Mouse (Mus musculus) G1E (cell line): ENCODE results near the gene Dydc2. TPM values are rescaled to one million over a fixed set of nuclear protein-coding genes. Genes with fewer than 3 reads are reported as not detected.

ENCODE experiments used
- ATAC-seq: 2 replicates; pipeline ENCODE4 v1.8.0; 2016; ENCODE audit warnings: mild to moderate bottlenecking; ENCODE audit not compliant: insufficient number of reproducible peaks, poor library complexity, low FRiP score, severe bottlenecking; ENCODE audit errors: extremely low read depth
- DNase-seq: peaks from one replicate; pipeline ENCODE4 v3.0.0; 2012; ENCODE audit warnings: low spot score
- H3K27me3 ChIP-seq: 2 replicates; pipeline ENCODE4 v1.6.1; 2012; ENCODE audit warnings: mild to moderate bottlenecking, low read length, inconsistent platforms; ENCODE audit not compliant: insufficient read depth
- H3K36me3 ChIP-seq: replicated peaks from 2 replicates; pipeline ENCODE3; 2012; ENCODE audit warnings: mild to moderate bottlenecking, inconsistent platforms
- H3K4me1 ChIP-seq: 2 replicates; pipeline ENCODE4 v1.6.1; 2012; ENCODE audit warnings: low read depth, low read length, inconsistent platforms, mixed read lengths; ENCODE audit not compliant: insufficient read depth
- H3K4me3 ChIP-seq: 2 replicates; pipeline ENCODE4 v1.5.1; 2012; ENCODE audit warnings: low read depth, mild to moderate bottlenecking, inconsistent platforms, low read length, moderate library complexity, mixed read lengths
- H3K9me3 ChIP-seq: replicated peaks from 2 replicates; pipeline ENCODE4 v1.6.1; 2012; ENCODE audit warnings: inconsistent platforms
- CTCF ChIP-seq: IDR thresholded peaks from 2 replicates; pipeline ENCODE4 v1.5.1; 2012; ENCODE audit warnings: low read depth, low read length, inconsistent platforms, mixed read lengths
- GATA1 ChIP-seq: IDR thresholded peaks from 2 replicates; pipeline ENCODE4 v1.6.1; 2012; ENCODE audit warnings: borderline replicate concordance, low read length, inconsistent platforms, mixed read lengths
- GATA2 ChIP-seq: IDR thresholded peaks from 2 replicates; pipeline ENCODE4 v1.6.1; 2012; ENCODE audit warnings: low read depth, low read length, inconsistent platforms, borderline replicate concordance
- POLR2AphosphoS5 ChIP-seq: IDR thresholded peaks from 2 replicates; pipeline ENCODE4 v1.6.1; 2012; ENCODE audit warnings: low read depth, low read length, inconsistent platforms; ENCODE audit not compliant: insufficient replicate concordance
- TAL1 ChIP-seq: conservative IDR thresholded peaks from 2 replicates; pipeline ENCODE4 v1.6.1; 2012; ENCODE audit warnings: low read depth, low read length, inconsistent platforms, mixed read lengths
- polyA plus RNA-seq: library from polyadenylated mRNA; stranded (reverse); fragments of >175 nt; gene quantifications from 2 replicates; pipeline ENCODE4 v1.2.3, GENCODE M21; 2012
- total RNA-seq, 2 experiments: library from RNA; stranded (forward) in 1 of 2; stranded (reverse) in 1 of 2; fragments of 200-1000 nt in 1 of 2; fragments of >200 nt in 1 of 2; fragmentation: Nextera tagmentation in 1 of 2; gene quantifications; 2 replicates each; pipeline ENCODE4 v1.2.3; 2014 to 2017

Dydc2 gene
- total and polyA plus RNA-seq, 3 experiments, result not detected

DNA sequence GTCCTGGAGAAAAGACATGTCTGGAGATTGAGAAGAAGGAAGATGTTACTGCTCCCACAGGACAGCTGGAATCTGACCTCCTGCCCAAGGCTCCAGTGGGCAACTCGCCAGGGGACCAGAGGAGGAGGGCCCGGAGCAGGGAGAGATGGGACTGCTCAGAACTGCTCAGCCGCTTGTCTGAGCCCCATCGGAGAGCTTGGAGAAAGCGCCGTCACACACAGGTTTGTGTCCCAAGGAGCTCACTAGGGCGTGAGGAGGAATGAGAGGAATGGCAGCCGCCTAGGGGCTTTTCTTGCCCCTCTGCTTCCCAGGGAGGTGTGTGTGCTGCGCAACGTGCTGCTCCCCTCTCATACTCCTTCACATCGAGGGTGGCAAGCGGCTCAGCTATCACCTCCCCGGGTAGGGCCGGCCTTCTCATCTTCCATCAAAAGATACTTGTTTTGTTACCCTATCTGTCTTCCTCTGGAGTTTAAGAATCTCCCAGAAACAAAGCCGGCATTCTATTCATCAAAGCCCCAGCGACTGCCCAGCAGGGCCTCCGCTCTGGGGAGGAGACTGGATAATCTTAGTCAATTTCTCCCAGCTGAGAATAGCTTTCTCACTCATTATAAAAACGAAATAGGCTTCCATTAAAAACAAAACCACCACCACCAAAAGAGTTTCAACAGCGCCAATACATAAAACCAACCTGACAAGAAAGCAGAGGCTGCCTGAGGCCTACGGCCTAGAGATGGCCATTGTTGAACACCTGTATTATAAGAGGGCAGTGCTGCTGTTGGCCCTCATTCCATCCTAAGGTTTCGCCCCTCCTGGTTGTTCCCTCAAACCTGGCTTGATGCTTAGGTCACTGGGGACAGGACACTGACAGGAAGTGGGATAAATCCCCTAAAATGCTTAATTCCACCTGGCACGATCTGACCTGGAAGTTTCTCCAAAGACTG is 64.5 kb downstream of the Dydc2 start:
- H3K36me3 ChIP-seq, result peaks cover 68% of the 10 kb centered on the region
- H3K4me1 ChIP-seq, result peaks cover 45% of the 10 kb centered on the region
- H3K4me3 ChIP-seq, result no peak overlapping the region
- TF ChIP-seq CTCF, result no peak
- TF ChIP-seq GATA2, result no peak
- no peak for TF ChIP-seq GATA1
- no peak for TF ChIP-seq TAL1
- no peak for TF ChIP-seq POLR2AphosphoS5
- no peak for ATAC-seq
- H3K27me3 ChIP-seq, result no peaks in the 10 kb centered on the region
- H3K9me3 ChIP-seq, result no peaks in the 10 kb centered on the region
- DNase-seq, result no peak

DNA sequence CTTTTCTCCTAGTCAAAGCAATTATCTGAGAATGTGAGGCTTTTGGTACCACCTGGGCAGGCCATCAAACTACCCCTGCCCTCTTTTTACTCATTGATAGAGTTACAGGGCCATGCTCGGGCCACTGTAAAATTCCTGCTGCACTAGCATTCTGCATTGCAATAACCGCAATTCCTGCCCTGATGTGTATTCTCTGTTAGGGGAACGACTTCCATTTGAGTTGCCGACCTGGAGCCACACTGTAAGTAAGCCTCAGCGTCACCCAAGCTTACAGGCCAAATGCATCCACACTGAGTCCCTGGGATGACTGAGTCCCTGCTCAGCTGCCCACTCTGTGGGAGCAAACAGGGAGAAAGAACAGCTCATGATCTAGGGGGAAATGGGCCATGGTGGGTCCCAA is 67.4 kb downstream of the Dydc2 start:
- Histone ChIP-seq H3K27me3 (no peaks in the 10 kb centered on the region), H3K36me3 (peaks cover 80% of the 10 kb centered on the region), H3K4me1 (peaks cover 21% of the 10 kb centered on the region), H3K9me3 (no peaks in the 10 kb centered on the region), H3K4me3 (no peak overlapping the region)
- no peak for TF ChIP-seq POLR2AphosphoS5
- TF ChIP-seq TAL1, result no peak
- TF ChIP-seq GATA1, result no peak
- no peak for TF ChIP-seq CTCF
- no peak for TF ChIP-seq GATA2
- ATAC-seq (no peak), DNase-seq (no peak)

DNA sequence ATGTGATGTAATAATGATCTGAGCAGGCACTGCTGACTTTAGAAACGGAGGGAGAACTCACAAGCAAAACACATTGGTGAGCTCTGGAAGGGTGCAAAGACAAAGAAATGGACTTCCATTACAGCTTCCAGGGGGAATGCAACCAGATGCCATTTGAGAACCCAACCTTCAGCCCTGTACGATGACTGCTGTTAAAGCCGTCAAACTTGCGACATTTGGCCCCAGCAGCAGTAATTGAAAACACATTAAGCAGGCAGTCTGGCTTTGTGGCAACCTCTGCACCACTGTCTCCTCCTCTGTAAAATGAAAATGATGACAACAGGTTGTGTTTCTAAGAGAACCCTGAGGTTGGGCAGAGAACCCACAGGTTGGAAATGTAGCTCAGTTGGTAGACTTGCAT is 68.2 kb downstream of the Dydc2 start:
- Histone ChIP-seq H3K9me3 (no peaks in the 10 kb centered on the region), H3K27me3 (no peaks in the 10 kb centered on the region), H3K4me1 (peaks cover 14% of the 10 kb centered on the region), H3K36me3 (peaks cover 86% of the 10 kb centered on the region), H3K4me3 (no peak overlapping the region)
- ATAC-seq, result no peak
- no peak for TF ChIP-seq CTCF
- TF ChIP-seq GATA1, result no peak
- no peak for TF ChIP-seq TAL1
- no peak for TF ChIP-seq POLR2AphosphoS5
- TF ChIP-seq GATA2, result no peak
- DNase-seq, result no peak

DNA sequence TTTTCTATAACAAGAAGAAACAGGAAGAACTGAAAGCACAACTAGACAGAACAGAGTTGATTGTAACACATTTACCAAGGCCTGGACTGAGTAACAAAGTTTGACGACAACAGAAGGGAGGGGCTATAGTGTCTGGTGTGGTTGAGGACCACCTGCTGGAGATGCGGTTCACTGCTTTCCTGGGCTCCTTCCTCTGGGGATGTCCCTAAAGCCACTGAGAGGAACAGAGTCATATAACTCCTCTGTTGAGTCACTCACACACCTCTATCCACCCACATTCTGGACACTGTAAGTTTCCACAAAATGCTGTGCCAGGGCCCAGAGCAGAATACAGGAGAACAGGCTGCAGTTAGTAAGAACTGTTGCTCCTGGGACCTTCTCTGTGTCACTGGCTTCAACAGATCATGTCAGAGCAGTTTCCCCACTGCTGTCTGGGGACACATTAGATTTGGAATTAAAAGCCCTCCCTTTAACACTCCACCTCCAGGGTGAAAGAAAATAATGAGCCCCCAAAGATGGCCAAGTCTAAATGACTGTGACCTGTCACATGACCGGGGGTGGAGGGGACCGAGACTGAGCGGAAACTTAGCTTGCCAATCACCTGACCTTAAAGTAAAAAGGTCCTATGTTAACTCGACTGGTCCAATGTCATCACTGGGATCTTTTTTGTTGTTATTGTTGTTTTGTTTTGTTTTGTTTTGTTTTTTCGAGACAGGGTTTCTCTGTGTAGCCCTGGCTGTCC is 68.9 kb downstream of the Dydc2 start:
- DNase-seq (no peak), ATAC-seq (no peak)
- TF ChIP-seq GATA1 (no peak), GATA2 (no peak), POLR2AphosphoS5 (no peak), TAL1 (no peak), CTCF (no peak)
- peaks cover 16% of the 10 kb centered on the region for H3K4me1 ChIP-seq
- H3K27me3 ChIP-seq, result no peaks in the 10 kb centered on the region
- peaks cover 85% of the 10 kb centered on the region for H3K36me3 ChIP-seq
- H3K4me3 ChIP-seq, result no peak overlapping the region
- no peaks in the 10 kb centered on the region for H3K9me3 ChIP-seq

Other genes starting within 250 kb of the Dydc2 start
- gene Sh2d4b, start 175.9 kb downstream of the Dydc2 start, total RNA-seq (2014; fragmentation: Nextera tagmentation), result not detected in 2 replicates
- gene Sh2d4b, start 175.9 kb downstream of the Dydc2 start, total RNA-seq (2017), result 0.12 and 0.27 TPM in 2 replicates
- gene Sh2d4b, start 175.9 kb downstream of the Dydc2 start, polyA plus RNA-seq, result 0.06 and 0.07 TPM in 2 replicates
- gene Tspan14, start 102.4 kb downstream of the Dydc2 start, total RNA-seq (2014; fragmentation: Nextera tagmentation), result 32.3 and 36.3 TPM in 2 replicates
- 23.4 and 27.2 TPM in 2 replicates for gene Tspan14, start 102.4 kb downstream of the Dydc2 start, total RNA-seq (2017)
- 7.5 and 10.3 TPM in 2 replicates for gene Tspan14, start 102.4 kb downstream of the Dydc2 start, polyA plus RNA-seq
- gene Fam213a, start 55.4 kb downstream of the Dydc2 start, total RNA-seq (2014; fragmentation: Nextera tagmentation), result 101 and 113 TPM in 2 replicates
- 57.9 and 59.7 TPM in 2 replicates for gene Fam213a, start 55.4 kb downstream of the Dydc2 start, total RNA-seq (2017)
- 9.4 and 12.5 TPM in 2 replicates for gene Fam213a, start 55.4 kb downstream of the Dydc2 start, polyA plus RNA-seq
- gene Dydc1, start 3.7 kb upstream of the Dydc2 start, total RNA-seq (2014; fragmentation: Nextera tagmentation), result not detected in 2 replicates
- not detected in 2 replicates for gene Dydc1, start 3.7 kb upstream of the Dydc2 start, total RNA-seq (2017)
- gene Dydc1, start 3.7 kb upstream of the Dydc2 start, polyA plus RNA-seq, result not detected in 2 replicates
- gene Mat1a, start 35.8 kb upstream of the Dydc2 start, total RNA-seq (2014; fragmentation: Nextera tagmentation), result not detected in 2 replicates
- gene Mat1a, start 35.8 kb upstream of the Dydc2 start, total RNA-seq (2017), result 0.06 and 0.11 TPM in 2 replicates
- not detected in 2 replicates for gene Mat1a, start 35.8 kb upstream of the Dydc2 start, polyA plus RNA-seq
- not detected in 2 replicates for gene Sftpa1, start 62.6 kb upstream of the Dydc2 start, total RNA-seq (2014; fragmentation: Nextera tagmentation)
- 0.22 TPM in 1 of 2 replicates, not detected in the other for gene Sftpa1, start 62.6 kb upstream of the Dydc2 start, total RNA-seq (2017)
- not detected in 2 replicates for gene Sftpa1, start 62.6 kb upstream of the Dydc2 start, polyA plus RNA-seq
- not detected in 2 replicates for gene Mbl1, start 82.2 kb upstream of the Dydc2 start, total RNA-seq (2014; fragmentation: Nextera tagmentation)
- gene Mbl1, start 82.2 kb upstream of the Dydc2 start, total RNA-seq (2017), result 0.60 TPM in 1 of 2 replicates, not detected in the other
- not detected in 2 replicates for gene Mbl1, start 82.2 kb upstream of the Dydc2 start, polyA plus RNA-seq
- gene Sftpd, start 115.9 kb upstream of the Dydc2 start, total RNA-seq (2014; fragmentation: Nextera tagmentation), result not detected in 2 replicates
- 0.06 and 0.22 TPM in 2 replicates for gene Sftpd, start 115.9 kb upstream of the Dydc2 start, total RNA-seq (2017)
- not detected in 2 replicates for gene Sftpd, start 115.9 kb upstream of the Dydc2 start, polyA plus RNA-seq
- gene Gm2832, start 209.6 kb upstream of the Dydc2 start, total RNA-seq (2014; fragmentation: Nextera tagmentation), result not detected in 2 replicates
- gene Gm2832, start 209.6 kb upstream of the Dydc2 start, total RNA-seq (2017), result 0.06 TPM in 1 of 2 replicates, not detected in the other
- gene Gm2832, start 209.6 kb upstream of the Dydc2 start, polyA plus RNA-seq, result not detected in 2 replicates